Mouse (Mus musculus): Measurements from ENCODE around the gene Myadml2.

DNA sequence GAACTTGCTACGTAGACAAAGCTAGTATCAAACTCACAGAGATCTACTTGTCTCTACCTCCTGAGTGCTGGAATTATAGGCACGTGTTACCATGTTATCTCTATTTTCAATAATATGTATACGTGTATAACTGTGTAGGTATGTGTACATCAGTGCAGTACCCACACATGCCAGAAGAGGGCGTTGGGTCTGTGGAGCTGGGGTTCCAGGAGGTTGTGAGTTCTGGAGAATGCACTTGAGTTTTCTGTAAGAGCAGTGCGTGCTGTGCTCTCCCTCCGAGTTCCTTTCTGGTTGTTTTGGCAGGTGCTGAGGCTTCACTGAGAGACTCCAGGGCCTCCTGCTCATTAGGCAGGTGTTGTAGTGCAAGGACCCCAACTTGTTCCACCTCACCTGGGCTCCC, 48.6 kb upstream of the Myadml2 start:
- TF ChIP-seq CTCF (IDR thresholded peaks at IDR 0.05; ENCODE audit: insufficient read depth, low read length), result 0 out of 2 replicates have a peak, but pooled peaks have one; percentile 8
- no peak for TF ChIP-seq POLR2A (IDR thresholded peaks at IDR 0.05; ENCODE audit: borderline replicate concordance, extremely low read depth, low read depth, low read length)
